Mouse (Mus musculus) cortical plate, adult 2 months (tissue): ENCODE data around the gene 4930402F06Rik.

ENCODE experiments used
- CTCF ChIP-seq: fragments of 200-500 bp; IDR thresholded peaks from 2 replicates; pipeline ENCODE4 v1.5.1; 2011; ENCODE audit warnings: mild to moderate bottlenecking, control low read depth, low read length; ENCODE audit not compliant: insufficient read depth; ENCODE audit errors: extremely low read depth
- POLR2A ChIP-seq: fragments of 200-500 bp; IDR thresholded peaks from 2 replicates; pipeline ENCODE4 v1.6.1; 2011; ENCODE audit warnings: mild to moderate bottlenecking, low read length, control low read depth; ENCODE audit not compliant: insufficient read depth; ENCODE audit errors: extremely low read depth

GRCm38 (mm10) chr2:35338036-35338435, 58.9 kb downstream of the 4930402F06Rik start:
- TF ChIP-seq CTCF, result no peak
- no peak for TF ChIP-seq POLR2A
